28 mouse cellular contexts compared by ENCODE assay signal in the genomic region with DNA sequence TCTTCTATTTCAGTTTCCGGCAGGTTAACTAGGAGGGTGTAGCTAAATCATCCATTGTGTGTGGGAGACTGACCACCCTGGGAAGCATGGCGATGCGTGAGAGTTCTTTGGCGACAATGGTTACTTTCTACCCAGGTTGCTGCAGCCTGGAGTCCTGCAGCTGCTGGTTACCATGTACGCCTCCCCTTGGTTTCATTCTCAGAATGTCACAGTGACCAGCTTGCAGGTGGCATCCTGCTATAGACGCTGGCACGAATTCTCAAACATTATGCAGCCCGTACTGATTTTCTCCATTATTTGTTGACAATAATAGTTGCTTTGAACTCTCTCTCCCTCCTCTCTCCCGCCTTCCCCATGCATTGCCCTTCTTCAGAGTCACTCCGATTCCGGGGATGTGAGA.
DNase-seq lines count a peak whose midpoint lies in the region; ATAC-seq and TF ChIP-seq lines count a peak whose summit lies in the region.
"Had no signal": no experiment of that assay in that cellular context is flagged by ENCODE, and none has a peak within 500 bp of the region (broad histone marks: within the 10 kb centered on the region; RNA-seq: fewer than 3 reads in every experiment).

No protein-coding gene starts in this region.

- no peaks in the 10 kb centered on the region for H3K36me3 ChIP-seq in forebrain, embryonic 15.5 days
- H3K36me3 ChIP-seq in forebrain, embryonic 10.5 days (replicated peaks), result no peaks in the 10 kb centered on the region
- H3K36me3 ChIP-seq in midbrain, embryonic 14.5 days (ENCODE audit: control insufficient read depth, insufficient read depth, low read length), result no peaks in the 10 kb centered on the region
- no peaks in the 10 kb centered on the region for H3K36me3 ChIP-seq in midbrain, embryonic 13.5 days
- no peaks in the 10 kb centered on the region for H3K36me3 ChIP-seq in neural tube, embryonic 15.5 days
- H3K36me3 ChIP-seq: heart, embryonic 12.5 days; intestine, embryonic 15.5 days; neural tube, embryonic 12.5 days had no signal

- 0 out of 2 replicates have a peak overlapping the region, but pooled peaks have one; percentile 4 for H3K27ac ChIP-seq in forebrain, embryonic 15.5 days (replicated peaks)
- no peak overlapping the region for H3K27ac ChIP-seq in forebrain, embryonic 10.5 days
- no peak overlapping the region for H3K27ac ChIP-seq in midbrain, embryonic 14.5 days (replicated peaks; ENCODE audit: low read depth, low read length)
- no peak overlapping the region for H3K27ac ChIP-seq in midbrain, embryonic 13.5 days
- no peak overlapping the region for H3K27ac ChIP-seq in neural tube, embryonic 15.5 days (replicated peaks)
- H3K27ac ChIP-seq: heart, adult 2 months; hindbrain, embryonic 14.5 days; intestine, embryonic 15.5 days; liver, embryonic 14.5 days; neural tube, embryonic 12.5 days had no signal

- H3K4me1 ChIP-seq in forebrain, embryonic 15.5 days, result peaks cover 12% of the 10 kb centered on the region
- no peaks in the 10 kb centered on the region for H3K4me1 ChIP-seq in forebrain, embryonic 10.5 days
- no peaks in the 10 kb centered on the region for H3K4me1 ChIP-seq in midbrain, embryonic 14.5 days (ENCODE audit: control insufficient read depth, insufficient read depth, low read length)
- H3K4me1 ChIP-seq in midbrain, embryonic 13.5 days (replicated peaks), result peaks cover 4% of the 10 kb centered on the region; the same call in 1 of the 2 replicates
- H3K4me1 ChIP-seq in neural tube, embryonic 15.5 days, result 0 out of 2 replicates have a peak, but pooled peaks cover 6% of the 10 kb centered on the region
- H3K4me1 ChIP-seq: heart, embryonic 12.5 days; intestine, embryonic 15.5 days; neural tube, embryonic 12.5 days had no signal

- WGBS in forebrain, embryonic 15.5 days, result 53% methylated on average over 11 of the region's 11 CpGs
- 88% methylated on average over 11 of the region's 11 CpGs for WGBS in forebrain, embryonic 10.5 days
- 67% methylated on average over 11 of the region's 11 CpGs for WGBS in midbrain, embryonic 14.5 days
- 62% methylated on average over 11 of the region's 11 CpGs for WGBS in midbrain, embryonic 13.5 days
- WGBS in neural tube, embryonic 15.5 days, result 54% methylated on average over 11 of the region's 11 CpGs

- DNase-seq in forebrain, embryonic 10.5 days (ENCODE audit: extremely low spot score, low spot score), result no peak
- no peak for DNase-seq in midbrain, embryonic 14.5 days
- DNase-seq in brain, embryonic 14.5 days (ENCODE audit: low read depth), result peak; percentile 39
- no peak for DNase-seq in adrenal gland, adult 18-20 months (ENCODE audit: low spot score in 2 of 2)
- DNase-seq: adrenal gland, postnatal 14 days; cerebellum, adult 2 months; cerebellum, postnatal 14 days; gastrocnemius, postnatal 25 days; heart, adult 2 months; heart, postnatal 4 days; kidney, adult 8-10 months; kidney, postnatal 10 days; layer of hippocampus, postnatal 36 days; liver; lung, embryonic 14.5 days; lung, postnatal 14 days; thymus, adult 2 months; thymus, postnatal 36 days had no signal

- ATAC-seq in forebrain, embryonic 15.5 days (replicated peaks), result peak; percentile 58
- ATAC-seq in midbrain, embryonic 14.5 days (ENCODE audit: low FRiP score, low TSS enrichment), result no peak
- ATAC-seq in midbrain, embryonic 13.5 days, result no peak
- no peak for ATAC-seq in neural tube, embryonic 15.5 days (ENCODE audit: low FRiP score)
- ATAC-seq: intestine, embryonic 15.5 days; Patski had no signal

- H3K27me3 ChIP-seq in forebrain, embryonic 15.5 days, result no peaks in the 10 kb centered on the region
- H3K27me3 ChIP-seq in forebrain, embryonic 10.5 days (ENCODE audit: poor library complexity, severe bottlenecking), result no peaks in the 10 kb centered on the region
- no peaks in the 10 kb centered on the region for H3K27me3 ChIP-seq in midbrain, embryonic 14.5 days (ENCODE audit: control insufficient read depth, insufficient read depth, low read length)
- no peaks in the 10 kb centered on the region for H3K27me3 ChIP-seq in midbrain, embryonic 13.5 days
- H3K27me3 ChIP-seq in neural tube, embryonic 15.5 days (replicated peaks), result no peaks in the 10 kb centered on the region
- H3K27me3 ChIP-seq: heart, embryonic 12.5 days; intestine, embryonic 15.5 days; neural tube, embryonic 12.5 days had no signal

- no peak overlapping the region for H3K4me3 ChIP-seq in forebrain, embryonic 15.5 days
- H3K4me3 ChIP-seq in forebrain, embryonic 10.5 days, result no peak overlapping the region
- no peak overlapping the region for H3K4me3 ChIP-seq in midbrain, embryonic 14.5 days (replicated peaks; ENCODE audit: low read depth, low read length)
- H3K4me3 ChIP-seq in midbrain, embryonic 13.5 days (replicated peaks), result no peak overlapping the region
- H3K4me3 ChIP-seq in neural tube, embryonic 15.5 days (replicated peaks), result no peak overlapping the region
- H3K4me3 ChIP-seq: erythroblast, embryonic 14.5 days; heart, adult 2 months; heart, embryonic 12.5 days; intestine, embryonic 15.5 days; neural tube, embryonic 12.5 days had no signal

- no peaks in the 10 kb centered on the region for H3K9me3 ChIP-seq in forebrain, embryonic 15.5 days
- no peaks in the 10 kb centered on the region for H3K9me3 ChIP-seq in forebrain, embryonic 10.5 days
- no peaks in the 10 kb centered on the region for H3K9me3 ChIP-seq in midbrain, embryonic 14.5 days (ENCODE audit: control insufficient read depth, low read length)
- no peaks in the 10 kb centered on the region for H3K9me3 ChIP-seq in midbrain, embryonic 13.5 days
- no peaks in the 10 kb centered on the region for H3K9me3 ChIP-seq in neural tube, embryonic 15.5 days (replicated peaks)
- H3K9me3 ChIP-seq: heart, embryonic 12.5 days; intestine, embryonic 15.5 days; neural tube, embryonic 12.5 days had no signal

- H3K9ac ChIP-seq in forebrain, embryonic 15.5 days (replicated peaks), result no peak overlapping the region
- no peak overlapping the region for H3K9ac ChIP-seq in midbrain, embryonic 14.5 days (replicated peaks; ENCODE audit: low read length)
- H3K9ac ChIP-seq in midbrain, embryonic 13.5 days (replicated peaks), result no peak overlapping the region
- H3K9ac ChIP-seq in neural tube, embryonic 15.5 days (replicated peaks), result no peak overlapping the region
- H3K9ac ChIP-seq: heart, embryonic 12.5 days; hindbrain, embryonic 14.5 days; intestine, embryonic 15.5 days; liver, embryonic 14.5 days; lung, embryonic 14.5 days; neural tube, embryonic 12.5 days had no signal

- H3K4me2 ChIP-seq in forebrain, embryonic 15.5 days (replicated peaks), result no peak overlapping the region; the same call in 1 of the 2 replicates
- H3K4me2 ChIP-seq in midbrain, embryonic 14.5 days (ENCODE audit: low read length), result peak overlapping the region; percentile 17; the same call in 1 of the 2 replicates
- no peak overlapping the region for H3K4me2 ChIP-seq in midbrain, embryonic 13.5 days (replicated peaks)
- H3K4me2 ChIP-seq in neural tube, embryonic 15.5 days, result peak overlapping the region; percentile 24
- H3K4me2 ChIP-seq: heart, embryonic 12.5 days; hindbrain, embryonic 14.5 days; intestine, embryonic 15.5 days; lung, embryonic 14.5 days; neural tube, embryonic 12.5 days had no signal

- TF ChIP-seq POLR2A in brain, embryonic 14.5 days (IDR thresholded peaks at IDR 0.05; ENCODE audit: borderline replicate concordance, extremely low read depth, insufficient read depth, insufficient read length, poor library complexity, severe bottlenecking), result no peak

- no peak for TF ChIP-seq CTCF in brain, embryonic 14.5 days (IDR thresholded peaks at IDR 0.05; ENCODE audit: borderline replicate concordance, extremely low read depth, insufficient read depth, insufficient read length)

Comparison
In these comparisons a context has a peak if more than half of its experiments do, and no peak if none do; other contexts are left out.
1. H3K4me2 ChIP-seq: peak in midbrain, embryonic 14.5 days (single experiment) and neural tube, embryonic 15.5 days (single experiment); none in forebrain, embryonic 15.5 days (single experiment) and midbrain, embryonic 13.5 days (single experiment).